Mouse (Mus musculus): ENCODE measurements around the gene Mmel1.

The Mmel1 gene

GRCm38 (mm10) chr4:154929088-154929660 is 59.8 kb downstream of the Mmel1 start:
- in situ Hi-C loops (cut with MboI; ENCODE audit: low sequenced_read_pairs) = no loop called here

- in situ Hi-C loops (cut with MboI; ENCODE audit: low sequenced_read_pairs) = no loop called here
Observed at GRCm38 (mm10) chr4:154933306-154933907, 64.0 kb downstream of the Mmel1 start.

- in situ Hi-C loops (cut with MboI; ENCODE audit: low sequenced_read_pairs) = no loop called here
Observed at GRCm38 (mm10) chr4:154934800-154935199, 65.4 kb downstream of the Mmel1 start.

GRCm38 (mm10) chr4:154935788-154936187 is 66.4 kb downstream of the Mmel1 start:
- in situ Hi-C loops (cut with MboI; ENCODE audit: low sequenced_read_pairs) = no loop called here

GRCm38 (mm10) chr4:154936542-154937255 is 67.3 kb downstream of the Mmel1 start:
- in situ Hi-C loops (cut with MboI; ENCODE audit: low sequenced_read_pairs) = no loop called here

DNA sequence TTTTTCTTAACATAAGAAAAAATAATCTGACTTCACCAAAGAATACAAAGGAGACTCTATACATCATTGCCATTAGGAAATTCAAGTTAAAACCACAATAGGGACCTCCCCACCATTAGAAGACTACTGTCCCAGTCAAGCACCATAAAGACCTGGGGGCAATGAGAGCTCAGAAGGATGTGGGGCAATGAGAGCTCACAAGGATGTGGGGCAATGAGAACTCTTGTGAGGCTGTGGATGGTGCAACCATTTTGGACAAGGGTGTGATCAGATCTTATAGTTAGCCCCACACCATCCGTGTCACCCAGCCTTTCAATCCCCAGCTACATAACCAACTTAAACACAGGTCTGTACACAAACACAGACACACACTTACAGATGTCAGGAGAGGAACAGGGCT is 68.4 kb downstream of the Mmel1 start:
- in situ Hi-C loops (cut with MboI; ENCODE audit: low sequenced_read_pairs) = no loop called here

- in situ Hi-C loops (cut with MboI; ENCODE audit: low sequenced_read_pairs) = no loop called here
Observed at GRCm38 (mm10) chr4:154940156-154940555, 70.8 kb downstream of the Mmel1 start.

GRCm38 (mm10) chr4:154941831-154942230 is 72.4 kb downstream of the Mmel1 start:
- in situ Hi-C loops (cut with MboI; ENCODE audit: low sequenced_read_pairs) = no loop called here

DNA sequence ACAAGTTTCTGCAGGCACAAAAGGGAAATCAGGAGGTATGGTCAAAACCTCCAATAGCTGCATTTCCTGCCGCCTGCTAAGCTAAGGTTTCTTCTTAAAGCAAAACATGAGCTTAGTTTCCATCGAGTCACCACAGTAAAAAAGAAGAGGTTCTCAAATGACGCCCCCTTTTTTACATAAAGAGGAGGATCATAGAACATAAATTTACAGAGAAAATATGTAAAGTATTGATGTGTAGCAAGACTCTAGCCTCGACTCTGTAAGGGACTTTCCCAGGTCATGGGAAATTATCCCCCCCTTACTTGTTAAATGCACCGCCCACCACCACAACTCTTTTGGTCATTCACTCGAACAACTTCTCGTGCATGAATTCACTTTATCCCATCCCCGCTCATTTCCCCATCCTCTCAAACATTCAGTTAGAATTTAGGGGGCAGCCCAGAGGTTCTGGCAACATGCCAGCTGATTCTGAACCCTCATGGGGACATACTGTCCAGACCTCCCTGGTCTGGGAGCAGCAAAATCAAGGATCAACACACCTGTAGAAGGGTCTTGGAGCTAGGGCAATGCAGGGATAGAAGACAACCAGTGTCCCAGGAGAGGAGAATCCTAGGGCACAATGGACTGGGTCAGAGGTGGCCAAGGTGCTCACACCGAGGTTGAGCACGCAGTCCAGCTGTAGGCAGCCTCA is 73.4 kb downstream of the Mmel1 start:
- in situ Hi-C loops (cut with MboI; ENCODE audit: low sequenced_read_pairs) = no loop called here

DNA sequence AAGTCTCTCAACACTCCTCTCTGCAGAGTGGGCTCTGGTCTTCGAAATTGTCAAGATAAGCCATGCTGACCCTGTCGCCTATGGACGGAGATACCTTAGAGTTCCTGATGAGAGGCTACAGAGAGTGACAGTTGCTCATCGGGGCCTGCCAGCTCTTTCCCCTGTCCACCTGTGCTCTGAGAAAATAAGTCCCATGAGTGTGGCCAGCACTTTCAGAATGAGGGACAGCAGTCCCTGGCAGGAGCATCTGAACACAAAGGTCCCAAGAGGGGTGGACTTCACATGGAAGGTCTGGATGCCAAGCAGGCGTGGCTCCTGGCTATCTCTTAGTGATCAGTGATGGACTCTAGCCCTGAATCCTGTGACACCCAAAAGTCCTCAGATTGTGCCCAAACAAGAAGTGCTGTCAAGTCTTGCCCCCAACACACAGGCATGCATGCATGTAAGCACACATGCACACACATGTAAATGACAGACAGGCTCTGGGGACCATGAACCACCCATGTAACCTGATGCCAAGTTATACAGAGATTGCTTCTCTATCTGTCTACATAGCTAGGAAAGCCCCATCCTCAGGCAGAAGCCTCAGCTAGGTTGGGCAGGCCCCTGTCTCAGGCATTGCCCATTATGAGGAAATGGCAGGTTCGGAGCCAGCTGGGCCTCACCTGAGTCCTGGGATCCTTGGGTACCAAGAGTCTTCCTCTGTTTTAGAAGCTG is 74.1 kb downstream of the Mmel1 start:
- in situ Hi-C loops (cut with MboI; ENCODE audit: low sequenced_read_pairs) = no loop called here

- in situ Hi-C loops (cut with MboI; ENCODE audit: low sequenced_read_pairs) = no loop called here
Observed at GRCm38 (mm10) chr4:154944121-154944590, 74.8 kb downstream of the Mmel1 start.
